19 mouse cellular contexts compared by ENCODE assay signal in genomic region chr5:107787682-107788443, GRCm38 (mm10). TPM values are rescaled to one million over a fixed set of nuclear protein-coding genes. Genes with fewer than 3 reads are reported as not detected.
"Had no signal": no experiment of that assay in that cellular context is flagged by ENCODE, and none has a peak within 500 bp of the region (broad histone marks: within the 10 kb centered on the region; RNA-seq: fewer than 3 reads in every experiment).

No protein-coding gene starts in this region.

- H3K4me2 ChIP-seq: limb, embryonic 12.5 days; liver, embryonic 13.5 days; lung, embryonic 15.5 days; midbrain, embryonic 13.5 days; neural tube, embryonic 15.5 days had no signal

- H3K27ac ChIP-seq: limb, embryonic 12.5 days; liver, embryonic 13.5 days; lung, embryonic 15.5 days; macrophage; midbrain, embryonic 13.5 days; neural tube, embryonic 15.5 days had no signal

- DNase-seq: kidney, adult 2 months; kidney, postnatal 25 days; liver; liver, embryonic 13.5 days; liver, postnatal 0 days; lung, postnatal 14 days; right cerebral cortex, postnatal 4 days; spleen, adult 18-20 months had no signal

- ATAC-seq: intestine, embryonic 16.5 days; liver, postnatal 0 days; midbrain, embryonic 13.5 days had no signal

- H3K9ac ChIP-seq: limb, embryonic 12.5 days; liver, embryonic 13.5 days; liver, postnatal 0 days; lung, embryonic 15.5 days; midbrain, embryonic 13.5 days; neural tube, embryonic 15.5 days had no signal

- H3K9me3 ChIP-seq: limb, embryonic 12.5 days; liver, embryonic 13.5 days; lung, embryonic 15.5 days; midbrain, embryonic 13.5 days; neural tube, embryonic 15.5 days had no signal

- H3K4me3 ChIP-seq: limb, embryonic 12.5 days; liver, embryonic 13.5 days; lung, embryonic 15.5 days; midbrain, embryonic 13.5 days; neural tube, embryonic 15.5 days had no signal

- H3K27me3 ChIP-seq: limb, embryonic 12.5 days; liver, embryonic 13.5 days; lung, embryonic 15.5 days; midbrain, embryonic 13.5 days; neural tube, embryonic 15.5 days had no signal

- H3K4me1 ChIP-seq: limb, embryonic 12.5 days; liver, embryonic 13.5 days; lung, embryonic 15.5 days; midbrain, embryonic 13.5 days; neural tube, embryonic 15.5 days had no signal

RNA-seq across cellular contexts. Expression of gene Ube2d2b, which starts 42.0 kb away (rescaled TPM):
- total RNA-seq: layer of hippocampus, postnatal 25 days; left cerebral cortex, adult 8-10 months; left cerebral cortex, postnatal 25 days; midbrain, postnatal 0 days had no signal
- polyA plus RNA-seq: kidney, adult 2 months; macrophage; neural tube, embryonic 11.5 days had no signal
